ENCODE assay signal across 19 mouse cellular contexts in genomic region chr4:102413101-102413500, GRCm38 (mm10).
A peak's percentile ranks its signal among the peaks of the same experiment; 100 is the strongest.
DNase-seq lines count a peak whose midpoint lies in the region; ATAC-seq and TF ChIP-seq lines count a peak whose summit lies in the region.
"Had no signal": no experiment of that assay in that cellular context is flagged by ENCODE, and none has a peak within 500 bp of the region (broad histone marks: within the 10 kb centered on the region; RNA-seq: fewer than 3 reads in every experiment).

No protein-coding gene starts in this region.

- peaks cover 17% of the 10 kb centered on the region for H3K4me1 ChIP-seq in forebrain, embryonic 15.5 days
- H3K4me1 ChIP-seq in forebrain, embryonic 12.5 days = peaks cover 6% of the 10 kb centered on the region
- H3K4me1 ChIP-seq in neural tube, embryonic 14.5 days (ENCODE audit: control insufficient read depth, insufficient read depth, low read length) = no peaks in the 10 kb centered on the region
- H3K4me1 ChIP-seq: intestine, embryonic 15.5 days; liver, embryonic 13.5 days had no signal

- no peak for TF ChIP-seq POLR2A in brain, embryonic 14.5 days (IDR thresholded peaks at IDR 0.05; ENCODE audit: borderline replicate concordance, extremely low read depth, insufficient read depth, insufficient read length, poor library complexity, severe bottlenecking)

- ATAC-seq in forebrain, embryonic 15.5 days (replicated peaks) = peak; percentile 56
- ATAC-seq in forebrain, embryonic 12.5 days (ENCODE audit: low FRiP score) = no peak
- peak; percentile 38; the same call in 1 of the 2 replicates for ATAC-seq in neural tube, embryonic 14.5 days (ENCODE audit: low read depth)
- ATAC-seq: CD4-positive, CD25-positive, alpha-beta regulatory T cell, adult 4 months; intestine, embryonic 15.5 days had no signal

- no peak for TF ChIP-seq CTCF in brain, embryonic 14.5 days (IDR thresholded peaks at IDR 0.05; ENCODE audit: borderline replicate concordance, extremely low read depth, insufficient read depth, insufficient read length)

- H3K4me2 ChIP-seq in forebrain, embryonic 15.5 days (replicated peaks) = no peak overlapping the region
- no peak overlapping the region for H3K4me2 ChIP-seq in forebrain, embryonic 12.5 days
- H3K4me2 ChIP-seq in neural tube, embryonic 14.5 days (ENCODE audit: low read depth, low read length) = no peak overlapping the region
- H3K4me2 ChIP-seq: heart, embryonic 15.5 days; intestine, embryonic 15.5 days; liver, embryonic 13.5 days had no signal

- H3K27me3 ChIP-seq in forebrain, embryonic 15.5 days = 0 out of 2 replicates have a peak, but pooled peaks cover 2% of the 10 kb centered on the region
- 0 out of 2 replicates have a peak, but pooled peaks cover 8% of the 10 kb centered on the region for H3K27me3 ChIP-seq in forebrain, embryonic 12.5 days
- no peaks in the 10 kb centered on the region for H3K27me3 ChIP-seq in neural tube, embryonic 14.5 days (ENCODE audit: control insufficient read depth, insufficient read depth, low read length)
- H3K27me3 ChIP-seq: heart, embryonic 15.5 days; intestine, embryonic 15.5 days; liver, embryonic 13.5 days had no signal

- no peak overlapping the region for H3K4me3 ChIP-seq in forebrain, embryonic 15.5 days
- H3K4me3 ChIP-seq in forebrain, embryonic 12.5 days (replicated peaks) = no peak overlapping the region
- no peak overlapping the region for H3K4me3 ChIP-seq in neural tube, embryonic 14.5 days (ENCODE audit: low read depth, low read length)
- H3K4me3 ChIP-seq: heart, embryonic 15.5 days; intestine, embryonic 15.5 days; liver, embryonic 13.5 days; myocyte had no signal

- WGBS in forebrain, embryonic 15.5 days = 34% methylated on average over 2 of the region's 2 CpGs
- 51% methylated on average over 2 of the region's 2 CpGs for WGBS in forebrain, embryonic 12.5 days
- 46% methylated on average over 2 of the region's 2 CpGs for WGBS in neural tube, embryonic 14.5 days

- H3K9ac ChIP-seq in forebrain, embryonic 15.5 days (replicated peaks) = no peak overlapping the region
- H3K9ac ChIP-seq in forebrain, embryonic 12.5 days = no peak overlapping the region
- H3K9ac ChIP-seq in neural tube, embryonic 14.5 days (replicated peaks; ENCODE audit: low read depth, low read length) = no peak overlapping the region
- H3K9ac ChIP-seq: heart, embryonic 15.5 days; intestine, embryonic 15.5 days; liver, embryonic 13.5 days had no signal

- DNase-seq in layer of hippocampus, adult 9-11 months = peak; percentile 13
- no peak for DNase-seq in layer of hippocampus, postnatal 10 days (ENCODE audit: low spot score in 2 of 2)
- DNase-seq in brain, embryonic 14.5 days (ENCODE audit: low read depth) = peak; percentile 70
- no peak for DNase-seq in embryo, embryonic 10.5 days (ENCODE audit: low spot score)
- DNase-seq: adrenal gland, postnatal 25 days; cerebellum, adult 11 months; gastrocnemius, postnatal 25 days; heart, postnatal 4 days; kidney, adult 8-10 months; kidney, postnatal 10 days; liver, embryonic 13.5 days; lung, adult 2 months had no signal

- H3K9me3 ChIP-seq in forebrain, embryonic 15.5 days = no peaks in the 10 kb centered on the region
- no peaks in the 10 kb centered on the region for H3K9me3 ChIP-seq in forebrain, embryonic 12.5 days
- H3K9me3 ChIP-seq in neural tube, embryonic 14.5 days (ENCODE audit: control insufficient read depth, low read length) = no peaks in the 10 kb centered on the region
- H3K9me3 ChIP-seq: heart, embryonic 15.5 days; intestine, embryonic 15.5 days; liver, embryonic 13.5 days had no signal

- no peaks in the 10 kb centered on the region for H3K36me3 ChIP-seq in forebrain, embryonic 15.5 days
- no peaks in the 10 kb centered on the region for H3K36me3 ChIP-seq in forebrain, embryonic 12.5 days (replicated peaks)
- H3K36me3 ChIP-seq in neural tube, embryonic 14.5 days (ENCODE audit: control insufficient read depth, insufficient read depth, low read length) = no peaks in the 10 kb centered on the region
- H3K36me3 ChIP-seq: heart, embryonic 15.5 days; intestine, embryonic 15.5 days; liver, embryonic 13.5 days had no signal

- H3K27ac ChIP-seq in forebrain, embryonic 15.5 days (replicated peaks) = no peak overlapping the region
- H3K27ac ChIP-seq in forebrain, embryonic 12.5 days = no peak overlapping the region
- H3K27ac ChIP-seq in neural tube, embryonic 14.5 days (ENCODE audit: low read depth, low read length) = no peak overlapping the region
- H3K27ac ChIP-seq: heart, embryonic 15.5 days; intestine, embryonic 15.5 days; liver, embryonic 13.5 days had no signal

Comparison
In these comparisons a context has a peak if more than half of its experiments do, and no peak if none do; other contexts are left out.
1. DNase-seq: peak in layer of hippocampus, adult 9-11 months (single experiment) and brain, embryonic 14.5 days (single experiment); none in layer of hippocampus, postnatal 10 days (0 of 2) and embryo, embryonic 10.5 days (single experiment).